Mouse (Mus musculus) fat pad, adult 2 months (tissue): Measurements from ENCODE around the gene Prkn.

Experiments used
- DNase-seq: peaks from one replicate; pipeline ENCODE4 v3.0.0-alpha.2; 2011; ENCODE audit warnings: low read depth, low spot score; ENCODE audit errors: extremely low read depth

The Prkn gene

DNA sequence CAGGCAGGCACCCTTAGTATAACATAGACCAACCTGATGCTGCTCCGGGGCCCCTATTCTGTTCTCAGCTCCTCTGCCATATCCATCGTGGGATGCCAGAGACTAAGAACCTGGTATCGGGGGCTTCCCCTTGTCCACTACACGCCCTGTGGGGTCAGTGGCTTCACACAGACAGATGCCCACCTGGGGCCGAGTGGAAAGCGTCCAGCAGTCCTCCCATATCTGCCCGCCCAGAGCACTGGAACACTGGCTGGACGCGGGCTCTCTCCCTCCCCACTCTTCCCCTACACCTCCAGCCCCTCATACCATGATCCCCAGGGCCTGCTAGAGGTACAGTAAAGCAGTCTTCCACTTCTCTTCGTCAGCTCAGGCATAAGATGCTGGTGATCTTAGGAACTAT is 277.3 kb downstream of the Prkn start:
- no peak for DNase-seq

DNA sequence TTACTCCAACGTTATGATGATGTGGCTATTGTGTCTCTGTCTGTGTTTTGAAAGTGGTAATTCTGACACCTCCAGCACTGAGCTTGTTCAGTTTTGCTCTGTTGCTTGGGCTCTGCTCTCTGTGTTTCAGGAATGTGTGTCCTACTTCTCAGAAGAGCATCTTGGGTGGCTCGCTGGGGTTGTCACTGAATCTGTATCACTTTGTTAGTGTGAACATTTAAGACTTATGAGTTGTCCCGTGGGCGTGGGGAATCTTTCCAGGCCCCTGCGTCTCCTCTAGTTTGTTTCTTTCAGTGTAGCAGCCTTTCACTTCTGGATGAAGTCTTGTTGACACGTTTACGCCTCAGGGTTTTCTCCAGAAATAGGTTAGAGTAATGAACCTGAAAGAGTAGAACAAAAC is 283.9 kb downstream of the Prkn start:
- DNase-seq: no peak

DNA sequence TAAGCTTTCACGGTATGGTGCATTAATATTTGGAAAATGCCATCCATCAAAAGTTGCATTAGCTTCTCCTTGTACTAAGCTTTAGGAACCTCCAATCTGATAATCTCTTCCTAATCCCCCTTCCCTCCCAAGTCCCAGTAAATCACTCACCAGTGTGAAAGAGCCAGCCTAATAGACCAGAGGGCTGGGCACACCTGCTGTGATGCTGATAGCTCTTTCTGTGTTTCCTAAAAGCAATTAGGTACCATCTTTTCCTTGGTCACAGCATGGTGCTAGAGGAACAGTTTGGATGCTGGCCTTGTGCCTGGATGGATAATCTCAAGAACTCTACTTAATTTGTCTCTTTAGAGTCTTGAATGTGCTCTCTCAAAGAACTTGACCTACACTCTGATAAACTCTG is 287.0 kb downstream of the Prkn start:
- DNase-seq: no peak

DNA sequence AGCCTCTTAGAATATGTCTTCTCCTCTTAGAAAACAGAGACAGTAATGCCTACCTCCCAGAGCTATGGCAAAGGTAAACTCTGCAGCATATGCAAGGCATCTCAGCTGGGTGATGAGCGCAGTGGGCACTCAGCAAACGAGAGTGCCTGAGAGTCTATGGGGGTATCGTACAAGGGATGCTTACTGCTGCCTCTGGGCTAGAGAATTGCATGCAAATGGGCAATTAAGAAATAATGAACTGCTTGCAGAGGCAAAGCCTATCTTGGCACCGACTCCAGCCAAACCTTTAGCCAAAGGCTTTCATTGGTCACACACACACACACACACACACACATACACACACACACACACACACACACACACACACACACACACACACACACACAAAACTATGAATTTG is 290.7 kb downstream of the Prkn start:
- DNase-seq: no peak

DNA sequence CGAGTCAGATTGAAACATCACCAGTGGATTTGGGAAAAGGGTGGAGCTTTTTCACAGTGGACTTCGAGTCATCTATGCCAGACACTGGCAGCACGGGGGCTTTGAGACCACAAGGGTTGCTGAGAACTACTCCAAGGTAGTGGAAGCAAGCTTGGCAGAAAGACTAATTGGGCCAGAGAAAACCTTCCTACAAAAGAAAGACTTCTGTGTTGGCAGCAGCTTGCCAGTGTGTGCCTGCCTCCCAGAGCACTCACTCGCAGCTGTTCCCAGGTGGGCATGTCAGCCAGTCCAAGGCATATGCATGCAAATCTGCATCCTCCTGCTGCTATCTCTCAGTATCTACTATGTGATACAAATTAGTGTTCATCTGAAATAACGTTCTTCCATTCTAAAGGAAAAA is 302.1 kb downstream of the Prkn start:
- no peak for DNase-seq

DNA sequence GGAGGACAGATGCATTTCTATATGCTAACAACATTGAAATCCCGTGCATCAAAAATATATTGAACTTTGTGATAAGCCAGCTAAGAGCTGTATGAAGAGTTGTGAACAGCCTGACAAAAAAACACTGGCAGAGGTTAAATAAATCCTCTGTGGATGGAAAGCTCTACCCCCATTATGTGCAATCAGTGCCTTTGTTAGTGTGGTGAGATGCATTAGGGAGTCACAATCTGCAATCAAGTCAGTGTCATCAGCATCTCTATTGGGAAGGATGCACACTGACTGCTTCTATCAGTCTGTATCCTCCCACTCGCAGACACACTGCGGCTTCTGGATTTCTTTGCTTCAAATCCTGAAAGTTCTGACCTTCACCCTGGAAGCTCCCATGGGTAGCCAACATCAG is 315.9 kb downstream of the Prkn start:
- no peak for DNase-seq

DNA sequence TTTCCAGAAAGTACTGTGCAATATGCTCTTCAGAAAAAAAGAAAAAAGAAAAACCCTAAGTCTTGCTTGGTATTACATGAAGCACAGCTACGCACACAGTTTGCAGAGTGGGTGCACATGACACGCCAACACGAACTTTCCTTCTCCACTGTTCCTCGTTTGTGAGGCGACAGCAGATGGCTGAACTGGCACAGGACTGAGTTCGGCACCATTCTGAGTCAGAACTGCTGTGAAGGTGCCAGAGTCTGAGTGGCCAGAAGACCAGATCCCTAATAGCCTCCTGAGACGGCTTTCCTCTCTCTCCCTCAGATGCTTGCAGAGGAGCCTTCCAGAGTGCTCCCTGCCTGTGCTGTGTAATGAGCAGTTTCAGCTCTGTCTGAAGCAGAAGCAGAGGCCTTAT is 317.4 kb downstream of the Prkn start:
- no peak for DNase-seq

DNA sequence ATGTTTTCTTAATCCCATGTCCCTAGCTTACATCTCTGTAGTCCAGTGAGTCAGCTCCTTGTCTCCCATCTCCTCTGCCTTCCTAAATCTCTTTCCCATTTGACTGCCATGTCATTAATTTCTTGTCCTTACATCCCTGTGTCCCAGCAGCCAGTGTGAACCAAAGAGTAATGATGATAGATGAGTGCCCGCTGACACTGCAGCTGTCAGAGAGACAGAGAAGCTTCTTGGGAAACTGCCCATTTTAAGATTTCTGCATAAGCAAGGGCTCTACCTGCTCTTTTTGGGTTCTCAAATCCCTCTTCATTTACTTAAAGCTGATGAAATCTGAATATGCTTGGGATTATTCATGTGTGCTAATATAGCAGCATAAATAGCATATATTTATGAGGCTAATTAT is 321.3 kb downstream of the Prkn start:
- DNase-seq: no peak

DNA sequence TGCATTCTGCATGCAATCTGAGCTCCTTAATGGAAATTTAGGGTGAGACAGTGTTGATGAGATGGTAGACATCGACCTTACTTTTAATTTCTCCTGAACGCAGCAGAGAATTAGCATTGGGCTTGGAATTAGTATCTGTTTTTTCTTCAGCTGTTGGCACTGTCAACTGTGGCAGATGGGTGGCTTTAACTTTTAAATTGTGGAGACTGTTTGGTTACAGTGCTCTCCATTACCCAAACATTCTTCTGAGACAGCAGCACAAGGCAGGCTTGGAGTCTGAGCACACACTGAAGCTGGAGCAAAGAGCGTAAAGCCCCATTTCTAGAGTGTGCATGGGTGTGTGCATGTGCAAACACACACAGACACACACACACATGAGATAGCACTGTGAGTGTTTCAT is 322.6 kb downstream of the Prkn start:
- no peak for DNase-seq

DNA sequence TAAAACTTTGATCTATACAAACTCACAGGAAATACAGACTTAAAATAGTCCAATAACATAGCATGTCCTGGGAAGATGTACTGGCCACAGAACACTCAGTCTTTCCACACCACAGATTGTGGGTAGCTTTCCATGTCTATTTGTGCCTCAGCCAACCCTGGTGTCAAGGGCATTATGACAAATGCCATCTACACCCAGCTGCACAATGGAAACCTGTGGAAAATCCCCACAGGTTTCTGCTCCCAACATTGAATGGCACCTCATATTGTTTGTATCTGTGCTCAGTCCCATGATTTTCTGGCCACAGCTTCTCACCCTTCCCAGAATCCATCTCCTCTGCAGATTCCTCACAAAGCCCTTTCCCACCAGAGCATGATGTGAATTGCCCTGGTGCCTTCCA is 347.2 kb downstream of the Prkn start:
- no peak for DNase-seq

DNA sequence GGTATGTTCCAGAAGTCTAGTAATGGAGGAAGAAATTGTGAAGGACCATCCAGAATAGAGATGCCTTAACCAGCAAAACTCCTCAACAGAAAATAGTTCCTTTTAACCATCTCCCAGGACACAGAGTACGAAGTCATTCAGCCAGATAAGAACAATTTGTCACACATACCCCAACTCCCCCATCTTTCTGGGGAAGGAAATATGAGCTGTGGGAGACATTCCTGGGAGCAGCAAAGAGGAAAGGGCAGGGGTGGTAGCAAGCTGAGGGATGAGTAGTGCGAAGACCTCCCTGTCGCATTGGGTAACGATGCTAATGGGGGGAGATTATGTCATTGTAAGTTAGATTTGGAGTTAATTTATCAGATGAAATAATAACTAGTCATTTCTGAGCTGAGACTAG is 348.3 kb downstream of the Prkn start:
- no peak for DNase-seq

DNA sequence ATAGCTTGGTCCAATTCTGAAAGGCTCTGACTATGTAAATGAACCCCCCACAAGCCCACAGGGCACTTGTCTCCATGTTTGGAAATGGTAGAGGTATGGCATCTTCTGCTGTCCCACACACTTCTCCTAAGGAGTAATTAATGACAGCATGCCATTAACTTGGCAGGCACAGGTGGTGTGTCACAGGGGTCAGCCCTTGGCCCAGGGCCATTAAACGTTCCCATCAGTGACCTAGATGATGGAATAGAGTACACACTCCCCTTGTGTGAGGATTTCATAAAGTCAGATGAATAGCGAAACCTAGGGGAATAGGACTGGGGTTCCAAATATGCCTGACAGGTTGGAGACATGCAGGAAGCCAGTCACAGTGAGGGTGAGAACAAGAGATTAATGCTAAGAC is 350.1 kb downstream of the Prkn start:
- DNase-seq: no peak

DNA sequence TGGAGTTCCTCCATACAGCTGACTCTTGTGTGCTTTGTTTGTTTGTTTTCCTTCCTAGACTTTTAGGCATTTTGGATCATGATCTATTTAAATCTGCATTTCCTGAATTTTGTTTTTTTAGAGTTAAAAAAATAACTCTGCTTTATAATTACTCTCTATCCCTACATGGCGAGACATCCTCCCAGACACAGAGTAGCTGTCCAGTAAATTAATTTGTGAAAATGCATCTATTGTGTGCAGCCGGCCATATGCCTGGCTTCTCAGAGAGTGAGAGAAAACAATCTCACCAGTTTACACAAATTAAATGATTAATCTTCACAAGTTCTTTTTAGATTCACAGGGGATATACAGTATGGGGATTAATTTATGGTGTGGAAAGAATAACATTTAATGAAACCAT is 357.9 kb downstream of the Prkn start:
- no peak for DNase-seq

DNA sequence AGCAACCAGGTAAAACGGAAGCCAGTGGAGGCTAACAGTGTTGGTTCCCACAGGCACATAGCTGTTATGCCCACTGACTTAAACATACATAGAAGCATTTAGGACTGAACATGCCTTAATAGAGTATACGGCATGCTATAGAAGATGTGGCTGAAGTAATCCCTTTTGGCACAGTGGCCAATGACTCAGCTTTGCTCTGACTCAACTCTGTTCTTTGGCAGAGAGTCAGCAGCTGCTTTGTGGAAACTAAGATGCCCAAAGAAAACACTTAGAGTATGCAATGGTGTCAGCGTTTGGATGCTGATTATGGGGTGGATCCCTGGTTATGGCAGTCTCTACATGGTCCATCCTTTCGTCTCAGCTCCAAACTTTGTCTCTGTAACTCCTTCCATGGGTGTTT is 368.9 kb downstream of the Prkn start:
- DNase-seq: peak; percentile 43

DNA sequence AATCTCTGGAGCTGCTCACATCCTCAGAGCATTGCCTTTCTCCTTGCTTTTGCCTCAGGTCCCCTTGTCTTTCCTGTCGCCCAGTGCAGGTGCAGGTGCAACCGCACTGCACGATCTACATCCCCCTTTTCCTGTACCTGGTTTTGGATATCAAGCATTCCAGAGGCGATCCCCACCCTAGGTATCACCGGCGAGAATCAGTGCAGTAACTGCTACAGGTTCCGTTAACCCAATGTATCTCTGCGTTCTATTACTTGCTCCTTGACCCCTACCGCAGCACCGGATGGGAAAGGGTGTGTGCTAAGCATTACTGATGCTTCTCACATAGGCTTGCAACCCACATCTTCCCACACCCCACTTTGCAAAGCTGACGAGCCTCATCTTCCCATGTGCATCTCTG is 370.8 kb downstream of the Prkn start:
- no peak for DNase-seq

DNA sequence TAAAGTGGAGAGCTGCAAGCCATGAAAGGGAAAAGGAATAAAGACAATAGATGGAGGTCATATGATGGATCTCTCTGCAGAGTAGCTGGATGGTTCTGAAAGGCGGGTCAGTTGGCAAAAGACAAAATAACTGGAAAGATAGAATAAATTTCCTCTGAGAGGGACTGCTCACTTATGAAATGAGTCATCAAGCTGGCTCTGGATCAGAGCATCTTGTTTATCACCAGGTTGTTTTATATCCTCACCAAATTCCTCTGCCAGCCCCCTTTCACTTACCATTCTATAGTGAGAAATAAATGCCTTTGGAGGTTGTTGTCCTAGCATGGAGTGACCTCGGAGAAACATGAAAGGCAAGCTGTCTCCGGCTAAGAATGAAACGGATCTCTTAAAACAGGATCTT is 371.4 kb downstream of the Prkn start:
- no peak for DNase-seq

DNA sequence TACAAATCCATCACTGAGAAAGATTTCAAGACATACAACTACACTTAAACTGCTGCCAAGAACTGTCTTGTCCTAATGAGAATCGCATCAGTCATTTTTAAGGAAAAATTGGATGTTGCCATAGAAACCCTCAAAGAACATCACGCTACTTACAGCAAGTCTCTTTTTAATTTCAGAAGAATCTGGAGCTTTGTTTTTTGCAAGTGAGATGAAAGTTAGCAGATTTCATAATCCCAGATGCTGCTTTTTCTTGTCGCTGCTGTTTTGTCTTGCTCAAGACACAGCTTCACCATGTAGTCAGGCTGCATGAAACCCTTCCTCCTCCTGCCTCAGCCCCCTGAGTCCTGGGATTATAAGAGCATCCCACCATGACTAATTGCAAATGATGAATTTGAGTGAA is 373.5 kb downstream of the Prkn start:
- DNase-seq: no peak

DNA sequence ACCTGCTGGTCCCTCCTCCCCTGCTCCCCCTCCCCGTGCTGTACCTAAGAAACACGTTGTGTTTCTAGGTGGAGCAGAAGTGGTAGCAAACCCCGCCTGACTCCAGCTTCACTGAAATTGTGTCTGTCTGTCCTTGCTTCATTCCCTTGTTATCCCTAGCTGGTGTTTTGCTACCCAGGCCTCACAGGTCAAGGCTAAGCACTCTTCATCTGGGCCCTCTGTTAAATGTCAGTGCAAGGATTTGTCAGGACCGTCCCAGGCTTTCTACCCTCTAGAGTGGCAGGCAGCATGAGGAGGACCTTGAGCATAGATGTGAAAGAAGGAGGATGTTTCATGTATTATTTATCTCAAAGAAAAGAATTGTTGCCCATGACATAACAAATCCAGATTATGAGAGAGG is 388.8 kb downstream of the Prkn start:
- DNase-seq: no peak

DNA sequence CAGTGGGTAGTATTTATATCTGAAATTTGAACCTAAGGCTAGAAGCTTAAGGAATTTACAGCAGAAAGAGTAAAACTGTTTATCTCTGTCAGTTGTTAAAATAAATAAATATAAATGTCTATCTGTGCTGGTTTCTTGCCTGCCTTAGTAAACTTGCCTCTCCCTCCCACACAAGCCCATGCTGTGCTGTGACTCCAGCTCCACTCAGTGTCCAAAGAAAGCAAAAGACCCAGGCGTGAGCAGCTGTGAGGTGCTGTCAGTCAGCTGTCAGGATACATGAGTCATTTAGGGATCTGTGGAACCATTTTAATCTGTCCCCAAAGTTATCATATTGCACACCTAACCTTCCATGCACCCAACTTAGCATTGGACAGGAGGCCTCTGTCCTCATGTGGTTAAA is 389.2 kb downstream of the Prkn start:
- no peak for DNase-seq

DNA sequence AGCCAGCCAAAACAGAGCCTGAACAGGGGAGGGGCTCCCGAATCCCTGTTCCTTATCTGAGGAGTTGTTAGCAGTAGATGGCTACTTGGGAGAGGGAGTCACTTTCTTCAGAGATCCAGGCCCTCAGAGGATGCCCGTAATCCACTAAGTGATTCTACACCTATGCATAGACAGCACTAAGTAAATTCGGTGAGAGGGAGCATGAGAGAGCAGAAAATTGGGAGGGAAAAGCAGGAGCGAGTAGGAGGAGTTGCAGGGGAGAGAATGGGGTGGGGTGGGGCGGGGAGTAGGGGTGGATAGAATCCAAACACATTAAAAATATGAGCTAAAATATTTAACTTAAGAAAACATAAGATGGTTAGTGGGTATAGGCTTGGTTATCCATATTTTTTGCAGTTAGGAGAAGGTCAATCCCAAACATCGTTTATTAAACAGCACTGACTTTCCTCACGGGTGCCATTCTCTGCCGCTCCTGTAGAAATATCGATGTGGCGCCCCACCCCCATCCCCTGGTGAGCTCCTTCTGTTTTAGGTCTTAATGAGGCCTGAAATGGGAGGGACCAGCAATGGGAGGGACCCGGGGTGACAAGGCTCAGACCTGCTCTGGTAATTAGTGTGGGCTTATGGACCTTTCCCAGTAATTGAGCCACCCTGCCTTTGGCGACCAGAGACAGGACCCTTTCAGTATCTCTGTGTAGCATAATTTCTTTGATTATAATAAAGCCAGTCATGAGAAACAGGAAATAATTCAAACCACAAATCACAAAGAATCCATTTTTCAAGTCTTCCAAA is 390.6 kb downstream of the Prkn start:
- DNase-seq: no peak

DNA sequence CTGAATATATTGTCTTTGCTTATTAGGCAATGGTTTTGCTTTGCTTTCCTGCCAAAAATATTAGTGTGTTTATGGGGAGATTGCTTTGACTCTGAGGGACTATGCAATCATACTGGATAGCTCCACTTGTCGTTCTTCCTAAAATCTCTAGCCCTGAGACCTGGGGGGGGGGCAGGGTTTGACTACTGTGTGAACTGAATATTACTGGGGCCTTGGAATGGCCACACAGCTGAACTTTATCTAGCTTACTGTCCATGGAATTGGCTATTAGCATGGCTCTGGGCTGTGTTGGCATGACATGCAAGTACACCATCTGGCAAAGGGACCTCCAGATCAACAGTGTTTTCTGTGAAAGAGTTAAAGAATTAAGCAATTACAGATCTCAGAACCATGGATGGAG is 395.1 kb downstream of the Prkn start:
- no peak for DNase-seq

DNA sequence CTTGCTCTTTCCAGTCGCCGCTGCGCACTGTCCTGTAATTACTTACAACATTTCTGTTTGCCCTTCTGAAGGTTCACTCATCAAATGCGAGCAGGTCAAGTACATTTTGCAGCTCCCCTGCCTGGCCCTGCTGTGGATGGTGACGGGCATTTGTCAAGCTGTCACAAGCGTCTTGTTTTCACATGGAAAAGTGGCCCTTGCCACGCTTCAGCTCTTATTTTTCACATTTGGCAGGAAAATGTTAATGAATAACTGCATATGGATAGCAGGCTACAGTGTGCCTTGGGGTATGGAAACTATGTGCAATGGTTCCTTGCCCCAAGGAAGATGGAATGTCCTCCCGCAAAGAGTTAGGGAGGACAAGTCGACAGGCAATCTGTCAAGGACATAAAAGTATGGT is 404.9 kb downstream of the Prkn start:
- no peak for DNase-seq

DNA sequence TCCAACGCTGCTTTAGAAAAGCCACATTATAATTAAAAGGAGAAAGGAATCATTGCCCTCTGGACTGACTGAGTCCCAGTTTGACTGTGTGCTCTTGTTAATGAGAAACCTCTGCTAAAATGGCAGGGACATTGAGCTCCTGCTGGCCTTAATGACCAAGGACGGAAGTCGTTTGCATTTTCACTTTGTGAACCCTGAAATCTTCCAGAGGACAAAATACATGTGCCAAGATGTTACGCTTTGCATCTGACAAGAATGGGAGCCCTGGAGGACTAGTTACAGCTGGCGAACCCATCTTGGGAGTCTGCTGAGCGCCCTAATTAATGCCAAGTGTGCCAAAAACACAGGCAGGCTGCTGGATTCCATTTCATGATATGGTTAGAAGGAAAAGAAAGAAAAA is 409.0 kb downstream of the Prkn start:
- DNase-seq: no peak

DNA sequence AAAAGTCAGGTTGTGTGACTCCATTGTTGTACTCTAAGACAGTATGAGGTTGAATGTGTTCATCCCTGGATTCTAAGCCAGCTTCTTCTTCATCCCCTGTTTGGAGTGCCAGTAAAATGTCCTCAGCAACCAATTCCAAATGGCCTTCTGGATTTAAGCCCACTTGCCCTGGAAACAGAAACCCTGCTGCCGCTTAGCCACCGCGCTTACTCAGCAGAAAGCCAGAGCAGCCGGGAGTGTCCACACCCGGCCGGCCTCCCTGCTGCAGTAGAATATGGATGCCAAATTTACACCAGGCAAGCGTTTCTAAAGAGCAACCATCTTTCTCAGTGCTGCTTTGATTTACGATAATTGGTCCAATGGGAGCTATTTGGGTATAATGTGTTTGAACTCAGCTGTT is 420.5 kb downstream of the Prkn start:
- DNase-seq: no peak
